Mouse (Mus musculus) neural tube, embryonic 10.5 days (tissue): ENCODE data around the gene Sik2.
A peak's percentile ranks its signal among the peaks of the same experiment; 100 is the strongest.

ENCODE experiments used
- DNase-seq: peaks from one replicate; pipeline ENCODE4 v3.0.0-alpha.2; 2017; ENCODE audit warnings: low spot score; ENCODE audit errors: extremely low spot score

The Sik2 gene

GRCm38 (mm10) chr9:51008841-51009655 is at the start of gene Sik2:
Sik2 (minus strand) TSS chr9:51009073.
- peak; percentile 96 for DNase-seq

GRCm38 (mm10) chr9:51056360-51057324 is 47.8 kb upstream of the Sik2 start:
- no peak for DNase-seq

- DNase-seq, result no peak
These were observed 43.3 kb upstream of the Sik2 start for GRCm38 (mm10) chr9:51052180-51052579.

- DNase-seq, result no peak
These were observed 33.3 kb upstream of the Sik2 start for GRCm38 (mm10) chr9:51042136-51042535.

GRCm38 (mm10) chr9:51041491-51041980 is 32.7 kb upstream of the Sik2 start:
- DNase-seq, result no peak

GRCm38 (mm10) chr9:51032785-51033529 is 24.1 kb upstream of the Sik2 start:
- DNase-seq, result no peak

GRCm38 (mm10) chr9:51032291-51032690 is 23.4 kb upstream of the Sik2 start:
- DNase-seq, result no peak

GRCm38 (mm10) chr9:51031603-51032002 is 22.7 kb upstream of the Sik2 start:
- no peak for DNase-seq

- no peak for DNase-seq
These were observed 21.3 kb upstream of the Sik2 start for GRCm38 (mm10) chr9:51030147-51030546.

- DNase-seq, result no peak
These were observed 18.1 kb upstream of the Sik2 start for GRCm38 (mm10) chr9:51026952-51027351.

GRCm38 (mm10) chr9:51021123-51021795 is 12.4 kb upstream of the Sik2 start:
- DNase-seq, result no peak

- no peak for DNase-seq
These were observed 11.5 kb upstream of the Sik2 start for GRCm38 (mm10) chr9:51020351-51020750.

- DNase-seq, result no peak
These were observed 10.8 kb upstream of the Sik2 start for GRCm38 (mm10) chr9:51019670-51020069.

GRCm38 (mm10) chr9:51015732-51016131 is 6.9 kb upstream of the Sik2 start:
- no peak for DNase-seq

- DNase-seq, result no peak
These were observed 4.8 kb upstream of the Sik2 start for GRCm38 (mm10) chr9:51013644-51014043.

GRCm38 (mm10) chr9:51009656-51009950 is 730 bp upstream of the Sik2 start:
- no peak for DNase-seq

- no peak for DNase-seq
These were observed 619 bp downstream of the Sik2 start for GRCm38 (mm10) chr9:51008068-51008840.

GRCm38 (mm10) chr9:51007726-51008067 is 1.2 kb downstream of the Sik2 start:
- no peak for DNase-seq

- peak; percentile 27 for DNase-seq
These were observed 2.0 kb downstream of the Sik2 start for GRCm38 (mm10) chr9:51006846-51007245.

GRCm38 (mm10) chr9:51004062-51004461 is 4.8 kb downstream of the Sik2 start:
- no peak for DNase-seq
